Mouse (Mus musculus) adrenal gland, postnatal 14 days (tissue): ENCODE measurements at regions not wholly inside any gene's neighbourhood (a gene's known extent, or its start where the extent isn't known, plus 50 kb on each side); places are given as distances from the start of the nearest gene placed in this dataset.

Source experiments
- DNase-seq: peaks from one replicate; pipeline ENCODE4 v3.0.0; 2021; ENCODE audit warnings: mixed read lengths

DNA sequence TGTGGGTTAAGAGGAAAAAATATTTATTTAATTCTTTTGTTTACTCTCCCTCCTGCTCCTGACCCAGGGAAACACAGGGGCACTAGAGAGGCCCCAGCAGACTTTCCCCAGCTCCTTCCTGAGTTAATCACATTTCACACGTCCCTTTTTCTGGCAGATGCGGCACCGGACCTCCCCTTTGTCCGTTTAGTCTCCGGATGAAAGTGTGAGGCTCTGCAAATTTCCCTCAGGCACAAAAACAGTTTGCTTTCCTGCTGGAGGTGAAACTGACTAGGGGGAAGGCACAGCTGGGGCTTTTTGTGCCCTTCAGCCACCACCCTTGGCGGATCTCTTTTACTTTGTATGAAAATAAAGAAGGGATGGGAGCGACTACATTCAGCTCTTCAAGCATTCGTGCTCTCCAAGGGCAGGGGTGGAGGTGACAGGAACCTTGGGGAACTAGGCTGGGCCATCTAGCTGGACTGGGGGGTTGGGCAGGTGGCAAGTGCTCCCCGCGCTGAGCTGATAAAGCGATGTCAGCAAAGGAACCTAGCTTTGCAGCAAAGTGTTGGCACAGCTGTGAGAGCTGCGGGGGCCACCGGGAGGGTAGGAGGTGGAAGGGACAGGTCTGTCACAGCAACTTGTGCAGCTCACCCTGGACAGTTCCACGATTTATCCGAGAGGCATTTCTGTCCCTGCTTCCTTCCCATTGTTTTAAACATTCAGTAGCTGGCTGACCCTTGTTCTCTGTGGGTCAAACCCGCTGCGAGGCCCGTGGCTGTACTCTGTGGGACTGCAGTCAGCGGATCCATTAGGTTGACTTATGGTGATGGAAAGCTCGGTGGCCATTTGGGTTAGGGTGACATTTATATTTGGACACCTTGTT lies 329.6 kb downstream of the Ttll7 start:
- DNase-seq, result peak; percentile 35

DNA sequence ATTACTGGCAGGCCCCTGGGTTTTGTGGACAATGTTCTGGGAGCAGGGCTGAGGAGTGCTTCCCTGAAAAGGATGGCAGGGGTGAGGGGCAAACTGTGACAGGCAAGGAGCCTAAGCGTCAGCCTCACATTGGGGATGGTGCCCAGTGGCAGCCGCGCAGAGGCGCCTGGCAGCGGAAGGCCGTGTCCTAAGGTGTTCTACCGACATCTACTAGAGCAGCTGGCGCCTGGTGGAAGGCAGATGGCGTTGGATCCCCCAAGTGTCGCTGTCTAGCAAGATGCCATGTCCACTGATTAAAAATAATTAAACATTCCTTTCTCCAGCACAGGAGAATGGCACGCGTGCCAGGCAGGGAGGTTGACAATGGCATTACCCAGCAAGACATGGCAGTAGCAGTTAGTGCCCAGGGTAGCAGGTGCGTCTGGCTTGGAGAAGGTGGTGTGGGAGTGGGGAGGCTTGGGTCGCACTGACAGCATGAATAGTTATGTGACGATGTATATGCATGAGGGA lies 330.3 kb downstream of the Ttll7 start:
- no peak for DNase-seq

DNA sequence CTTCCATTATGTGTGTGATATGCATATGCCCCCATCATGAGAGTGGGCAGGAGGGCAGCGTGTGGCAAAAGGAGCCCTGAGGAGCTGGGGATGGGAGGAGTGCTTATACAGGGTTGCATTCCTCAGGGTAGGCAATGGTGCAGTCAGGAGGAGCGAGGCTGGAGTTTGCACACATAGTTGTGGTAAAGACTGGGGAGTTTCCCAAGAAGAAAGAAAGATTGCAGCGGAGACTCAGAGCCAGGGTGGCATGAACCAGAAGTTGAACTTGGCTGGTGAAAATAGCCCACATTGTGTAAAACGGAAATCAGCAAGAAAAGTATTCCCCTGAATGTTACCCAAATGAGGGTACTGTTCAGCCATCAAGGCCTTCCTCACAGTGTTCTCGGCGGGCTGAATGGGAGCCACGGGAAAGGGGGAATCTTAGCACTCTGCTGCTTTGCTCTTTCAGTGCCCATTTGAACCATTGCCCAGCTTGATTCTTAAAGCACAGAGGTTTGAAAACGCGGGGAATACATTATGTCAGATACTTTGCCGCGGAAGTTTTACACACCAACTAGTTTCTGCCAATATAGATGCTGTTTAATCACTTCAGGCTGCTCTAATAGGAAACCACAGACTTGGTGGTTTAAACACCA lies 331.6 kb downstream of the Ttll7 start:
- DNase-seq, result no peak

DNA sequence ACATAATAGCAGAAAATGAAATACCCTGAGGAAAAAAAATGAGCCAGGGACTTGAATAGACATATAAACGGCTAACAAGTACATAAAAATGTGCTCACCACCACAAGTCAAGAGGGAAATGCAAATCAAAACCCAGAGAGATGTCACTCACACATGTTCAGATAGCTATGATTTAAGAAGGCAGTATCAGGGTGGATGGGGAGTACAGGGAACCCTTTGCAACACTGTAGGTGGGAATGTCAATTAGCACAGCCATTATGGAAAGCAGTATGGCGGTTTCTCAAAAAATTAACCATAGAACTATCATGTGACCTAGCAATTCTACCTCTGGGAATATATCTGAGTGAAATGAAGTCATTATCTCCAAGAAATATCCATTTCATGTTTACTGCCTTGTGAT lies 337.6 kb downstream of the Ttll7 start:
- no peak for DNase-seq

DNA sequence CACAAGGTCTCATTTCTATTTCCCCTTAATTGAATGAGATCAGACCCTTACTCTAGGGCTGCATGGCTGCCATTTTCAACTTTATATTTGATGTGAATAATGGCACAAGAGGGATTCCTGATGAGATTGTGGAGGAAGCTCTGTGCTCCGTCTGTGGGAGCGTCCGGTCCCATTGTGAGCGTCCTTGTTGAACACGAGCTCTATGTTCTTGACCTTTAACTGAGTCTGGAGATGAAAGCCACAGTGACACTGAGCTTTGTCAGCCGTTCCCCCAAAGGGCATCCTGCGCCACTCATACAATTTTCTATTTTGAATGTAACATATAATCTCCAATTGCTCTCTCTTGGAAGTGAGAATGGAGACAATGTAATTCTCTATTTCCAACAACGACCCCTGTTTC lies 344.5 kb downstream of the Ttll7 start:
- DNase-seq, result peak; percentile 34

DNA sequence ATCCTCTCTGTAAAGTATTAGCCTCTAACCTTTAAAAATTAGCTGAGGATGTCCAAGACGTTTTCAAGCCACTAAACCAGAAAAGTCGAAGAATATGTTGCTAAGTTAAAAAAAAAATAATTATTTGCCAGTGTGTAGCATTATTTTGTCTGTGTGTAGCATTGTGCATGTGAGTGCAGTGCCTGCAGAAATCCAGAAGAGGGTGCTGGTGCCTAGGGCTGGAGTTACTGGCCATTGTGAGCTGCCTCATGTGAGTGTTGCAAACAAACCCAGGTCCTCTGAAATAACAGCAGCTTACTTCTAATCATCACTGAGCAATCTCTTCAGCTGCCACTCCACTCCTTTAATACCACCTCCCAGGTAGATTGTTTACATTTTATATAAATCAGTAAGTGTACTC lies 345.0 kb downstream of the Ttll7 start:
- peak; percentile 61 for DNase-seq

DNA sequence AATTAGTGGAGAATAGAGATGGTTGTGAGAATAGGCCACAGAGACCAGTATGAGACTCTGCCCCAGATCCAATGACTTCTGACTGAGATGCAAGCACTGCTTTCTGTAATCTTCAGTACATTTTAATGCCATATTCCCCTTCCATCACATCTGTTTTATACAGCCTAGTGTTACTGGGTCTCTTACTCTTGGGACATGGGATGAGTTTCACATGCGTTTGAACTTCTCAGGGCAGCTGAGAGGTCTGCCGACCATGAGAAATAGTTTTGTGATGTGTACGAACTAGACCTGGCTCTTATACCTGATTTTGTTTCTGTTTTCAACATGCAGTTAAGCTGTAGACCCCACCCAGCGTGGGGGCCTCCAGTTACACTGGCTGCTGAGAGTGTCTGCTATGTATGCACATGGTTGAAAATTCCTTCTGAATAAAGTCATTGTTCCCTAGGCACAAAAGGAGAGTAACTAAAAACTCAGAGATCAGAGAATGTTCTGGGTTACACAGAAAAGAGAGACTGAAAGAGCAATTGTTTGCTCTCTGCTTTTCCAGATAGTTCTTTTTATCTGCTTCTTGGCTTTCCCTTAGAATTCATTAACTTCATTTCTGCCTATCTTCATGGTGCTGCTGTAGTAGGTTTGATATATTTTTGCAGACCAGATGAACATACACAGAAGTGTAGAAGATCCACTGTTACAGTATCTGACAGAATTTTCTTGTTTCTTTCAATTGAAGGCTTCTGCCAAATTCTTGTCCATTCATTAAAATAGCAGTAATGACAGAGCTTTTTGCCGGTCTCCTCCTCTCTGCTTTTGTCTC lies 359.2 kb downstream of the Ttll7 start:
- DNase-seq, result no peak

DNA sequence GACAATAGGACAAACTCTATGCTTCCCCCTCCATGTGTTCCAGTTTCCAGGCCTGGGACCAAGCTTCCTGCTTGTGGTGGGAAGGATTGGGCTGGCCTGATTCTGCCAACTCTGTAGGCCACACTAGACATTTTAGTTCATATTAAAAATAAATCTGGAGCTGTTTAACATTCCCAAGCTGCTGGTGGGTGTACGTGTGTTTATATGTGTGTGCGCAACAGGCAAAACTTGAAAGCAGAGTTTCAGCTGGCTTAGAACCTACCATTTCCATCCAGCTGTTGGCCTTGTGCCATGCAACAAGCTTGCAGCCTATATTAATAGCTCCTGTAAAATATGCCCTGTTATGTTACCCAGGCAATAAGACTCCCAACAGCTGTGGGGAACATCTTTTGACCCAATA lies 376.5 kb downstream of the Ttll7 start:
- no peak for DNase-seq

DNA sequence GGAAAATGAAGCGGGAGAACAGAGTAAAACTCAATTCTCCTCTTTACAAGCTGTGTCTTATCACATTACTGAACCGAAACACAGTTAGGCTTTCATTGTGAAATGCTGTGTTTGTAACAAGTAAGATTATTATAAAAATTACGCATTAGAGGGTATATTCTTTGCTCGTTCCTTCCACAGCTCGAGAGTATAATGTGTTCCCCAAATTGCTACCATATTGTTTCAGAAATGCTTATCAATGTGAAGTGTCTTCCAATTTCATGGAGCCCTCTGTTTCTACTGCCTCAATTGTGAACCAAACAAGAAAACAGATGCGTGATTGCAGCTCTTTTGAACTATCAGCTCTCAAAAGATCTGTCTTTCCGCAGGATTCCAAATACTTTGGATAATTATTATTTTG lies 378.4 kb downstream of the Ttll7 start:
- no peak for DNase-seq

DNA sequence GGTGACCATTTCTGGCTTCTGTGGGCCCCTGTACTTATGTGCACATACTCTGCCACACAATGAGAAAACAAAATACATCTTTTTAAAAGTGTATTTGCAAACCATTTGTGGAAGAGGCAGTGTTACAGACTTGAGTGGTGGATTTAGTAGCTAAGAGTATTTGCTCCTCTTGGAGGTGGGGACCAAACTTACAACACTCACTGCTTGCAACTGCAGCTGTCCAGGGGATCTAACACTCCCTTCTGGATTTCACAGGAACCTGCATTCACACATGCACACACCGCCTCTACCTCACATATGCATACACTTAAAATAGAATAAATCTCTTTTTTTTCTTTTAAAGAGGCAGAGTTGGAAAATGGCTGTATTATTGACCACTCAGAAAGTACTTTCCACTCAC lies 386.2 kb downstream of the Ttll7 start:
- DNase-seq, result no peak

DNA sequence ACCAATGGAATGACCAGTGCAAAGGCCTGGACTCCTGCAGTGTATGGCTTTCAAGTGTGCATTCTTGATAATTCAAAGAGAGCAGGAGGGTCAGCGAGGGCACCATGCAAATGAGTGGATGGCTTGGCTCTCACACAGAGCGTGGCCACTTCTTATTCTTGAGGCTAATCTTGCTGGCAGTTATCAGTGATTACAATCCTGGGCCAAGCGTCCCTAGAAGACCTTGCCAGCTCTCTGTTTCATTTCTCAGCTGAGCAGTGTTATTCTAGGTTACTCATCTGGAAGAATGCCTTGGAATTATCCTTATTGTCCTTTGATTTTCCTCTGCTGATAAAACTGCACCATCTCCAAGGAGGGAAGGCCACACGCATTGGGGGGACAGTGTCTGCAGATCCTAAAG lies 388.5 kb downstream of the Ttll7 start:
- DNase-seq, result no peak

DNA sequence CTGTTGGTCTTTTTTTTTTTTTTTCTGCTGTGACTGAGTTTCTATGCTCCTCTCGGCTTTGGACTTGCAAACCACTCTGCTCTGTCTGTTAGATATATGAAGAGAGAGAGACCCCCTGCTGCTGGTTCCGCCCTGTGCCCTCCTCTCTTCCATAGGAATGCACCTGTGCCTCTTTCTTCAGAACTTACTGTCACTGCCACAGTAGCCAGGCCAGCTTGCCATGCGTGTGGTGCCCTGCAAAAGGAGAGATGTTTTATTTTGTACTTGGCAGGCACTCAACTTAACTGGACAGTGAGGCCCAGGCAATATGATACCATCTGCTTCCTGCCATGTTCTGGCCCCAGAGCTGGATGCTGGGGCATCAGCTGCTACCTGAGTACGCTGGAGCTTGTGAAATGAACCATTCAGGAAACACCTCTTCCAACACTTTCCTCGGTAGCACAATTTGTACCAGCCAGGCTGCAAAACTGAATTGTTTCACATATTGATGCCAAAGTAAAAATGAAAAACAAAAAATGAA lies 392.8 kb downstream of the Ttll7 start:
- DNase-seq, result no peak

DNA sequence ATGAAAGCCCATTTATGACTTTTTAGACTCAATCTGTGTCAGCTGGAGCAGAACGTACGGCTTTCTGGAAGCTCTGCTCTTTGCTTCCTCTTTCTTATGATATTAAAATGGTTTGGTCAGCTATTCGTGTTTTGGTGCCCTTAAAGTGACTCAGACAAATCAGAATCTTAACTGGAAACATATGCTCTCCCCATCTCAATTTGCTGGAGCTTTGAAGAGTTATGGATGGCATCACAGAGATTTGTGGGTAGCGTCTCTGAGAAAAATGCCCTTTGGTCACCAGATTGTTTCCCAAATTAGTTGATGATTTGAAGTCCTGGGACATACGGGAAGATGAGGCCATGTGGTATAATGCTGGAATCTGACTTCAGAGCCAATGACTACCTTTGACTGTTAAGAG lies 394.0 kb downstream of the Ttll7 start:
- DNase-seq, result no peak

DNA sequence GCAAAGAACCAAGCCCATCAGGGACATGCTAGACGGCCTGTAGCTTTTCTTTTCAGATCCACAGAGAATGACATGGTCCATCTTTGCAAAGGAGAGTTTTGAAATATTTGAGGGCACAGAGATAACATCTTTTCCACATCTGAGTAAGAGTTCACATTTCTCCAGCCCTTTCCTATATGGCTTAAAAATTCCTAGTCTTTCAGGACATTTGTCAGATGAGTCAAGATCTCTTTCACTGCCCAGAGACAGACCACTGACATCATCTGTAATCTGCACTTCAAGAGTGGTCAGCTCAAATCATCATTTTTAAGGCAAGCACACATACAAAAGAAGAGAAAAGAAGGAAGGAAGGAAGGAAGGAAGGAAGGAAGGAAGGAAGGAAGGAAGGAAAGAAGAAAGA lies 397.3 kb downstream of the Ttll7 start:
- no peak for DNase-seq

DNA sequence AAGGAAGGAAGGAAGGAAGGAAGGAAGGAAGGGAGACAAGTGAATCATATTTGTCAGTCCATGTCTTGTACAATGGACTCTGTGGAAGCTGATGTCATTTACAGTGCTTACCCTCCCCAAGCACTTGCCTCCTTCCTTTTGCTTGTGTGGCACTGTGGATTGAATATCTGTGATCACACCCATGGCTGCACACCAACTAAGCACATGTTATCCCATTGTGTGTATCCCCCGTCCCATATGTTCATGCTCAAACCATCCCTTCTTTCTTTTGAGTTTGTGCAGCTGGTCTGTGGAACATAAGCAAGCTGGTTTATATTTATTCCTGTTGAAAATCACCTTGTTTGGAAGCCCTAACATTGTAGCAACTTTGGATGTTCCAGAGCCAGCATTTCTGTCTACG lies 397.7 kb downstream of the Ttll7 start:
- DNase-seq, result no peak

DNA sequence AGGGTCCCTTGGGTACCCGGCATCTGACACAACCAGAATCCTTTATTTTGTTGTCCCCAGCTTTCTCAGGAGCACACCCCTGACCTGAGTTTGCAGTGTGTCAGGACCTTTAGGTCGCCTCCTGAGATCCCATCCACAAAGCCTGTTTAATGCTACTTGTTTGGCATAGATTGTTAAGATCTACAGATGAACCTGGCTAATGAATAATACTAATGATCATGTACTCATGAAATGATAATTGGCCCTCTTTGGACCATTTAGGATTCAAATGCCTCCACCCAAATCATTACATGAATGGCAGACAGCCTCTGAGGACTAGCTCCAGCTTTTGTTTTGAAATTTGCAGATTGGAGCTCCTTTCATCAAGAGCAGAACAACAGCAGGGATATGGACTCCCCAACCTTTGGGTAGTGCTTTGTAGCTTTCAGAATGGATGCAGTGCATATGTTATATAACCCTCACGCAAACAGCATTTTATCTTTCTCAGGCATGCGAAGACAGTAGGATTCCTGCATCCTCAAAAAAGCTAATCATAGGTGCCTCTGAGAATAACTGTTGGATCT lies 400.1 kb downstream of the Ttll7 start:
- DNase-seq, result no peak

DNA sequence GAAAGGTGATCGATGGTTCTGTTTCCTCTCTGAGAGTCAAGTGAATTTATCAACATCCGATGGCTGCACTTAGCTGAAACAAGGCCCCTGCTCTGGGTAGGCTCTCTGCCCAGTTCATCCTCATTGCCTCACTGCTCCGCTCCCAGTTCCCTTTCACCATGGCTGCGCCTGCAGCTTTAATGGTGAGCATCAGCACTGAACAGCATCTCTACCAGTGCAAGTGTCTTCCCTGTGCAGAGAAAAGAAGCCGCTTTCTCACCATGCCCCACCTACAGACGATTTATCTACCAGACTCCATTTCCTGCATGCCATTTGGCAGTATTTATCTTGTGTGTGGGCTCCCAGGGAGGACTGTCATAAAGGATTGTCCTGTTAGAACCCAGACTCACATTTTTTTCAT lies 400.6 kb downstream of the Ttll7 start:
- no peak for DNase-seq

DNA sequence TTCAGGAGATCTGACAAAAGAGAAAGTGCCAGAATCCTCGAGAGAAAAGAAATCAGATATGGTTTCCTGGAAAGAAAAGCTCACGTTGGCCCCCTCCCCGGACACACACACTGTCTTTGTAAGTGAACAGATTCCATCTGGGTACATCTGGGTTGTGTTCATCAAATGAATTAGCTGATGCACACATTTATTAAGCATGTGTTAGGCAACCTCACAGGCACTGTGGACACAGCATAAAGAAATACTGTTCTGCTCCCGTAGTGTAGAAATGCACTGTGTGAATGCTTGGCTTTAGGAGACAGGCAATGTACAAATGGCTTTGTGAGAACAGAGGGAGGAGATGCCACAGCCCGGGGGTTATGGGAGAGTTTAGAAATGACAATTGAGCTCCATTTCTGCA lies 402.3 kb downstream of the Ttll7 start:
- no peak for DNase-seq

DNA sequence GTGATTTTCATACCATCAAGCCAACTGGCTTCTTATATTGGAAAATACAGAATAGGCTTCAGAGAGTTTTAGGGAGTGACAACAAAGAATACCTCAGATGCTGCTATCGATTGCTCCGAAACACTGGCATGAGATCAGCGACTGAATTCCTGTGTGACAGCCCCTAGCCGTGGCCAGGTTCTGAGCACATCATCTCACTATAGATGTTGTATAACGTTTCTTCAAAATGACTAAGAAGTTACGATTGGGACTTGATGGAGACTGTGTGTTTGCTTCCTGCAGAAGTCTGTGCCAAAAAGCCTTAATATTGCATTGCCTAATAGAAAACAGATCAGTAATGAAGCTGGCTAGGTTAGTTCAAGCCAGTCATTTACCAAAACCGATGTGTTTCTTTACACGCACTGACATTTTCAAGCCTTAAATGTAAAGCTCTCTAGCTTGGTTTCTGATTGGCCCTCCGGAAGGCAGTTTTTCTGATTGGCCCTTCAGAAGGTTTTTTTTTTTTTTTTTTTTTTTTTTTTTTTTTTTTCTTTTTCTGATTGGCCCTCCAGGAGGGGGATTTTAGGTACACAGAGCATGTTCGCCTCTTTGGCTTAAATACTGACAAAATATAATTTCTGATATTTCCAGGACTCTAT lies 408.9 kb downstream of the Ttll7 start:
- DNase-seq, result no peak

DNA sequence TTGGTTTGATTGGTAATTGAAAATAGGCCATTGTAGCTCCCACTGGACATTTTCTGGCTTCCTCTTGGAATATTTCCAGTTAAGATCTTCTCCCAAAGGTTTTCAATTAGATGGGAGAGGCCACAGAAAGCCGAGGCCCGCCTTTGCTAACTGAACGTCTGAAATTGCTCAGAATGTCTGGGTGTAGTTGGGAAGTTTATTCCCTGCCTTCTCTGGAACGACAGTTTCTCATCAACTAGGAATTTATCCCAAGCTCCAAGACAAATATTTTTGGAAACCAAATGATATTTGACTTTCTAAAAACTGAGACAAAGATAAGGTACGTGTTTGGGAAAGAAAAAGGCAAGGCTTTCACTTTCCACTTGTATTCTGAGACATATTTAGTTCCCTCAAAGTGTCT lies 414.4 kb downstream of the Ttll7 start:
- no peak for DNase-seq

DNA sequence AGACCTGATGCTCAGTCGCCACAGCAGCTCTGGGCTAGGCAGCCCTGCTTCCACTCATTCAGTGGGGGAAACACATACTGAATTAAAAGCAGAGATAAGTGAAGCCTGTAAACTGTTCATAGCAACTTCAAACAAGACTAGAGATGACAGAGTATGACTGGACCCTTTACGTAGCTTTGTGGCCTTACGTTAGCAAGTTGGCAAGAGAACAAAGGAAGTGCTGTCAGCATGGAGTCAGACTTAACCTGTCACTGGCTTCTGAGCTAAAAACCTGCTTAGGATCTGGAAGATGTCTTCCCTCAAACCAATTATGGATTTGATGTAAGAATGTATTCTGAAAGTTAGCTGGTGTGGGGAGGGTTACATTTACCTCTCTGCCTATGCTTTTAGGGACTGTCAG lies 421.3 kb downstream of the Ttll7 start:
- peak; percentile 18 for DNase-seq

DNA sequence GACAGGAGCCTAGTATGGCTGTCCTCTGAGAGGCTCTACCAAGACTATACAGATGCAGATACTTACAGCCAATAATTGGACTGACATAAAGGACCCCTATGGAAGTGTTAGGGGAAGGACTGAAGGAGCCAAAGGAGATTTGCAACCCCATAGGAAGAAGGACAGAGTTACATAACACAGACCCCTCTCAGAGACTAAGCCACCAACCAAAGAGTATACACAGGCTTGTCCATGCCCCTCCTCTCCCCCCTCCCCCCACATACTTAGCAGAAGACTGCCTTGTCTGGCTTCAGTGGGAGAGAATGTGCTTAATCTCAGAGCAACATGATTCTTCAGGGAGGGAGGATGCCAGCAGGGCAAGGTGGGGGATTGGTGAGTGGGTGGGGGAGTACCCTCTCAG lies 426.4 kb downstream of the Ttll7 start:
- DNase-seq, result no peak
